Mouse (Mus musculus): ENCODE measurements around the gene Shisa8. TPM values are rescaled to one million over a fixed set of nuclear protein-coding genes. Genes with fewer than 3 reads are reported as not detected.

Gene Shisa8
- polyA plus RNA-seq, 1 experiment from 2014 or later, result 0.13 TPM

DNA sequence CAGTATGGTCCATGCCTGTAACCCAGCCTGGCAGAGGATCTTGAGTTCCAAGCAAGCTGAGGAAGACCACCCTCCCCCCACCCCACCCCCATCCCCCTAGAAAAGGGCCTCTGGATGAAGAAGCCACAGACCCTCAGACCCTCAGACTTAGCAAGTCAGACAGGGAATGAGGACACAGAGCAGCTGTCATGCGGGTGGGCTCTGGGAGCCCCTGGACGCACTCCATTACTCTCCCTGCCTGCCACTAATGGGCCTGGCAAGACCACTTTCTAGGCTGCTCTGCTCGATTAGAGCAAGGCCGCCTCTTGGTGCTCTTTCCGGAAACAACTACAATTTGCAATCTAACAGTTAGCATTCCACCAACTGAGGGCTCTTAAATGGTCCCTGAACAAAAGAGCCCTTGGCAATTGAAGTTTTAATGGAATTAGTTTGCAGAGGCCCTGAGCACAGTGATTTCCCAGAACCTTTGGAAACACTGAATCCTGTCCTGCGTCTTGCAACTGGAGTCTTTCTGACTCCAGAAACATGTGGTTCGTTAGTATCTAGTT is 34.8 kb downstream of the Shisa8 start:
- no peak overlapping the region for H3K27ac ChIP-seq
- H3K4me3 ChIP-seq, result no peak overlapping the region
- no peak for DNase-seq (ENCODE audit: low spot score)
- H3K27me3 ChIP-seq (ENCODE audit: insufficient read depth, poor library complexity, severe bottlenecking), result no peaks in the 10 kb centered on the region
- peaks cover 6% of the 10 kb centered on the region; the same call in 1 of the 2 replicates for H3K4me1 ChIP-seq
- peaks cover 5% of the 10 kb centered on the region; the same call in 1 of the 2 replicates for H3K9me3 ChIP-seq
- H3K36me3 ChIP-seq, result peaks cover 98% of the 10 kb centered on the region
- 91% methylated on average over 7 of the region's 7 CpGs for WGBS

DNA sequence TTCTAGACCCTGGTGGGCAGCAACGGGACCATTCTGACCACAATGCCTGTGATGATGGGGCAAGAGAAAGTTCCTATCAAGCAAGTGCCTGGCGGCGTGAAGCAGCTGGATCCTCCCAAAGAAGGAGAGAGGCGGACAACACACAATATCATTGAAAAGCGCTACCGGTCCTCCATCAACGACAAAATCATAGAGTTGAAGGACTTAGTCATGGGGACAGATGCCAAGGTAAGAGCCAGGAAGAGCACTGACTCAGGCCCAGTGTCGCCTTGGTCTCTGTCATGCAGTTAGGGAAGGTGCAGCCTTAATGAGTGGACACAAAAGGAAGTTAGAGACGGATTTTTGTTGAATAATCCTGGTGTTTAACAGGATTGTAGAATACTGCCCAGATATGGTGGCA is 37.5 kb downstream of the Shisa8 start:
- Histone ChIP-seq H3K4me3 (no peak overlapping the region), H3K27me3 (ENCODE audit: insufficient read depth, poor library complexity, severe bottlenecking) (no peaks in the 10 kb centered on the region), H3K4me1 (peaks cover 12% of the 10 kb centered on the region), H3K36me3 (peaks cover 97% of the 10 kb centered on the region), H3K27ac (no peak overlapping the region), H3K9me3 (no peaks in the 10 kb centered on the region)
- 96% methylated on average over 9 of the region's 9 CpGs for WGBS
- DNase-seq (ENCODE audit: low spot score), result no peak

DNA sequence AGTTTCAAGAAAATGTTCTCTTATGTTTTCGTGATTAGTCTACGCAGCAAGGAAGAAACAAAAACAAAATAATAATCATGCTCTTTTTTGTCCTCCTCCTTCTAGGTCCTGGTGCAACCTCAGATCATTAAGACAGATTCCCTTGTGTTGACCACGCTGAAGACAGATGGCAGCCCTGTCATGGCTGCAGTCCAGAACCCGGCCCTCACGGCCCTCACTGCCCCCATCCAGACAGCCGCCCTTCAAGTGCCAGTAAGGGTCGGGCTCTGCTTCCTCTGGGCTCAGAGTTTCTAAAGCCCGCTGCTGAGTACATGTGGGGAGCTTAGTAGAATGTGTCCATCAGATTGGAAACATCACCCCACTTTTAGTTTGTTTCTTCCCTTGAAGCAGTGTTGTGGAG is 40.0 kb downstream of the Shisa8 start:
- WGBS, result 87% methylated on average over 8 of the region's 8 CpGs
- Histone ChIP-seq H3K27me3 (ENCODE audit: insufficient read depth, poor library complexity, severe bottlenecking) (no peaks in the 10 kb centered on the region), H3K9me3 (no peaks in the 10 kb centered on the region), H3K4me3 (no peak overlapping the region), H3K4me1 (peaks cover 28% of the 10 kb centered on the region), H3K27ac (no peak overlapping the region), H3K36me3 (peaks cover 77% of the 10 kb centered on the region)
- DNase-seq (ENCODE audit: low spot score), result no peak

DNA sequence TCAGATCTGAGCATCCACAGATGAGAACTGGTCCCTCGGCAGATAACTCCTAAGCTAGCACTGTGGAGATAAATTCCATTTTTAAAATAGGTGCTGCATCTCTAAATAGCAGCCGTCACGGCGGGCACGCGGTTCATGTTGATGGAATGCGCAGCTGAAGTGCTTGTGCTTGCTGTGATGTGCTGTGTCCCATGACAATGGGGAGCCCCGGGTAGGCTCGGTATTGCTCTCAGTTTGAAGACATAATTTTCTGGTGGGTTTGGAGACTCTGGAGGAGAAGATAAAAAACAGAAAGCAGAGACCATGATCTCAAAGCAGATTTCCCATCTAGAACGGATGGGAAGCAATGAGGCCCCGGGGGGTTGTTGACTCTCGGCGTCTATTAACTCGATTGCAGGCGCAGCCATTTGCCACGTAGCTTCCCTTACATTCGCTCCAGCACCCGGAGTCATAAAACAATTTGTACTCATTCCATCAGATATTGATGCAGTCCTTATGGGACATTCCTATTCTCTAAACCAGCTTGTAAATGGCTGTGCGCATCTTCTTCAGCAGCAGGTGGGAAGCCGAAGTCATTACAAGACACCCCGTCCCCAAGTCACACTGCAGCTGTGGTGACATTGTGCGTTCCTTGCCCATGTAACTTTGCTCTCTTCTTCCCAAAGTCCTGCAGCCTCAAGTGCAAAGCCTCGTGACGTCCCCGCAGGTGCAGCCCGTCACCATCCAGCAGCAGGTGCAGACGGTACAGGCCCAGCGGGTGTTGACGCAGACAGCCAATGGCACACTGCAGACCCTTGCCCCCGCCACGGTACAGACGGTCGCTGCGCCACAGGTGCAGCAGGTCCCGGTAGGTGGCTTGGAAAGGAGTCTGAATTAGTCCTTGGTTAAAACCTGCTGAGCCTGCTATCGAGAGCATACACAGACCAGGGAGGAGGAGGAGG is 41.9 kb downstream of the Shisa8 start:
- Histone ChIP-seq H3K27me3 (ENCODE audit: insufficient read depth, poor library complexity, severe bottlenecking) (no peaks in the 10 kb centered on the region), H3K9me3 (no peaks in the 10 kb centered on the region), H3K4me1 (peaks cover 47% of the 10 kb centered on the region), H3K4me3 (no peak overlapping the region), H3K27ac (peak overlapping the region; percentile 43), H3K36me3 (peaks cover 58% of the 10 kb centered on the region)
- 79% methylated on average over 36 of the region's 36 CpGs for WGBS
- no peak for DNase-seq (ENCODE audit: low spot score)

DNA sequence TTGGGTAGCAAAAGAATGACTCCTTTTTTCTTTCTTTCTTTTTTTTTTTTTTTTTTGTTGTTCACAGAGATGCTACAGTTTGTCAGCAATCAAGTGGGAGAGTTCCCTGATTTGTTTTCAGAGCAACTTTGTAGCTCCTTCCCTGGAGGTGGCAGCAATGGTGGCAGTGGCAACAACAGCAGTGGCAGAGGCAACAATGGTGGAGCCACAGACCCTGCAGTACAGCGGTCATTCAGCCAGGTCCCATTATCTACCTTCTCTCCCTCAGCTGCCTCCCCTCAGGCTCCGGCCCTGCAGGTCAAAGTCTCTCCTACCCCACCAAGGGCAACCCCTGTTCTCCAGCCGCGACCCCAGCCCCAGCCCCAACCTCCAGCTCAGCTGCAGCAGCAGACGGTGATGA is 42.9 kb downstream of the Shisa8 start:
- Histone ChIP-seq H3K4me3 (no peak overlapping the region), H3K27me3 (ENCODE audit: insufficient read depth, poor library complexity, severe bottlenecking) (no peaks in the 10 kb centered on the region), H3K36me3 (peaks cover 47% of the 10 kb centered on the region), H3K9me3 (no peaks in the 10 kb centered on the region), H3K4me1 (peaks cover 55% of the 10 kb centered on the region), H3K27ac (peak overlapping the region; percentile 43)
- DNase-seq (ENCODE audit: low spot score), result no peak
- 80% methylated on average over 5 of the region's 5 CpGs for WGBS

DNA sequence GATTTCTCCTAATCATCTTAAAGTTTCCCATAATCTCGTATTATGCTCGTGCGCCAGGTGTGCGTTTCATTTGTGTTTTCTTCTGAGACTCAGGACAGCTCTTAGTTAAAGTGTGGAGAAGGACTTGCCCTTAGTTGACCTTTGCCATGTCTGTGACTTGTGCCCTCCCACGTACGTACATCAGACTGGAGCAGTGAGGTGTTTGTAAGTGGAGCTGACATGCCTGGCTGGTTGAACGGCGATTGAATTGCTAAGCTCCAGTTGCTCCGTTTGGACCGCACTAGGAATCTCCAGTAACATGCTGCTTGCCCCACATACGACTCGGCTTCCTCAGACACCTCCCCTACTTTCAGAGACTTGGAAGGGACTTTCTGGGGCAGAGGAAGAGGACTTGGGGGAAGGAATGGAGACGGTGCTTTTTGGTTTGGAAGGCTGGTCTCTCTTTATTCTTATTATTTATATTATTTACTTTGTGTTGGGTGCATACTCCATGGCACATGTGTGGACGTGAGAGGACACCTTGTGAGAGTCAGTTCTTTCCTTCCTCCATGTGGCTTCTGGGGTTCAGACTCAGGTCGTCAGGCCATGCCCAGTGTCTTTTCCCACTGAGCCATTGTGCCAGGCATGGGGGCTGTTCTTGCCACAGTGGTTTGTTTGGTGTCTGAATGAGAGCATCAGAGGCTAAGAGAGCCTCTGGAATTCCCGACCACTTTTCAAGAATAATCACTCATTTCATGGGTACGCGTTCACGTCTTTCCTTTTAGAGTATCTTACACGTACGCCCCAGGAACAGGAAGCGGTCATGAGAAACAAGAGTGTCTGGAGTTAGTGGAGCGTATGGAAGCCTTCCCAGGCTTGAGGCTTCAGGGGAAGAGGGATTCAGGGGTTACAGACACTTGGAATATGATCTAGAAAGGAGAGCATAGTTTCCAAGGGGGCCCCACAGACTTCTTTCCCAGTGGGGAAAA is 45.1 kb downstream of the Shisa8 start:
- no peak for DNase-seq (ENCODE audit: low spot score)
- Histone ChIP-seq H3K4me3 (no peak overlapping the region), H3K9me3 (no peaks in the 10 kb centered on the region), H3K27ac (peak overlapping the region; percentile 62; the same call in 1 of the 2 replicates), H3K27me3 (ENCODE audit: insufficient read depth, poor library complexity, severe bottlenecking) (no peaks in the 10 kb centered on the region), H3K4me1 (peaks cover 71% of the 10 kb centered on the region), H3K36me3 (peaks cover 27% of the 10 kb centered on the region)
- WGBS, result 61% methylated on average over 23 of the region's 23 CpGs

DNA sequence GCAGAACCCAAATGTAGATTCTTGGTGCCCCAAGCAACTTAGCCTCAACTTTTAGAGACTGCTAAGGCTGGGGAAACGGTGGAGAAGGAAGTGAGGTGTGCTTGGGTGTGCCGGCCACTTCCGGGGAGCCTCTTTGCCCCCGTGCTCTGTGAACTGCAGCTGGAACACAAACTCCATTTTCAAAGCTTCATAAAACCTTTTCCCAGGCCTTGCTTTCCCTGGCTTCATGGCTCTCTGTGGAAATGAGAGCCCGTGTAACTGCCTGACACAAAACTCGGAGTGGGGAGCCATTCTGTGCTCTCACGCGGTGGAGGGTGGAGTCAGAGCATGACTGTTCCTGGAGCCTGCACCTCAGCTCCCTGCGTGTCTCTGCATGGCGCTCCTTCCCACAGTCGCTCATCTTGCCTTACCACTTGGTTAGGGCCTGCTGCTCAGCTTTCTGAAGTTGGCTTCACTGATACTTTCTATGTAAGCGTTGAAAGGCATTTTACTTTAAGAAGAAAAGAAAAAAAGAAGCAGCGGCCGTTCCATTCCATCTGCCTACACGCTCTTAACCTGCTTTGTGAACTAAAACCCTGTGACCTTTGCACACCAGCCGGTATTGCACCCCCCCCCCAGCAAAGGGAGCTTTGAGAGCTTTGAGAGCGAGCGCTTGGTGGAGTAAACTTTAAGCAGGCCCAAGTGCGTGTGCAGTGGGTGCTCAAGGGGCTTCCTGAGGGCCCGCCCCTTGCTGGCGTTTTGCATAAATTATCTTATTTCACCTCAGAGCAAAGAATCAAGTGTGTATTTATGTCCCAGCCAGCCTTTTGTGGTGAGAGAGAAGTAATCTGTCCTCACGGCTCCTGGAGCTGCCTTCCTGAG is 46.1 kb downstream of the Shisa8 start:
- Histone ChIP-seq H3K27ac (peak overlapping the region; percentile 62; the same call in 1 of the 2 replicates), H3K9me3 (no peaks in the 10 kb centered on the region), H3K4me3 (no peak overlapping the region), H3K36me3 (peaks cover 18% of the 10 kb centered on the region), H3K4me1 (peaks cover 73% of the 10 kb centered on the region), H3K27me3 (ENCODE audit: insufficient read depth, poor library complexity, severe bottlenecking) (no peaks in the 10 kb centered on the region)
- 70% methylated on average over 22 of the region's 22 CpGs for WGBS
- no peak for DNase-seq (ENCODE audit: low spot score)

DNA sequence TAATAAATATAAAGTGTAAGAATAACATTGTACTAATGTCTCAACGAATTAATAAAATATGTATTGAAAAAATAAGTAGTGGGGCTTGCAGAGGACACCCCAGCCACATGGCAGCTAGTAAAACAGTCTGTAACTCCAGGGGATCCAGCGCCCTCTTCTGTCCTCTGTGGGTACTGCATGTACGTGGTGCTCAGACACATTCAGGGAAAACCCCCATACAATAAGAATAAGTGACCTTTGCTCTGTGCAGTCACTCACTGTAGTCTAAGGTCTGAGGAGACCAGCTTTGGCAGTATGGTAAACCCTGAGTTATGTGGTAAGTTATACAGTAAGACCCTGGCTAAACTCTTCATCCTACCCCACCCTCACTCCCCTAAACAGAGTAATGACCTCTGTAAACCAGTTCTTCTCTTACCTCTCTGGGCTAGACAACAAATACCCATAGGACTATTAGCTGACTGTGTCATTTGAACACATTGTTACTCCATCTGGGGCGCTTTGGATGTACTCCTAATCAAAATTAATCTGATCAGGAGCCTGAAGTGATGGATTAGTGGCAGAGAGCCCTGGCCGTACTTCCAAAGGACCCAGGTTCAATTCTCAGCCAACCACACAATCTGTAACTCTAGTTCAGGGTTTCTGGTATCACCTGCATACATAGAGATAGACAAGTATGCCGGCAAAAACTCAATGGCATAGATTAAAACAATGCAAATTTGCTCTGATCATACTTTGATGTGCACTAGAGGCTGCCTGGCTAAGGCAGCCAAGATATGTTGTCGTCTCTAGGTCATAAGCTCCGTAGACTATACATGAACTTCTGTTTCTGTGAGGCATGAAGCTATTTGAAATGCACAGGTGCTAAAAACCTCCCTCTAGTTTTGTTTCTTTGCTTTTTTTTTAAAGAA is 47.0 kb downstream of the Shisa8 start:
- H3K36me3 ChIP-seq, result peaks cover 9% of the 10 kb centered on the region
- no peaks in the 10 kb centered on the region for H3K9me3 ChIP-seq
- no peak overlapping the region for H3K4me3 ChIP-seq
- WGBS, result 58% methylated on average over 8 of the region's 8 CpGs
- peaks cover 75% of the 10 kb centered on the region for H3K4me1 ChIP-seq
- H3K27ac ChIP-seq, result peak overlapping the region; percentile 62; the same call in 1 of the 2 replicates
- no peaks in the 10 kb centered on the region for H3K27me3 ChIP-seq (ENCODE audit: insufficient read depth, poor library complexity, severe bottlenecking)
- DNase-seq (ENCODE audit: low spot score), result peak; percentile 91

DNA sequence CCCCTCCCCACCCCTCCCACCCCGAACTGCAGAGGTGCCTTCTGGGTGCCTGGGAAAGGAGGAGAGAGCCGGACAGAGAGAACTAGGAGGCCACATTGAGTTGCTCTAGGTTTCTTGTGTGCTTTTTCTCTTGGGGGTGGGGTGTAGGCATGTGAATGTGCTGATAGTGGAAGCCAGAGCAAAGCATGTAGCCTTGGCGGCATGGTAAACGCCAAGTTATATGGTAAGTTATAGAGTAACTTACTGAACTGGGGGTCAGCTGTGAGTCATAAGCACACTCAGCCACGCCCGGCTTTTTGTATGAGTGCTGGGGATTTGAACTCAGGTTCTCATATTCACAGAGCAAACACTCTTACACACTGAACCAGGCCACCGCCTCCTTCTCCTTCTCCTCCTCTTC is 48.1 kb downstream of the Shisa8 start:
- H3K4me1 ChIP-seq, result peaks cover 75% of the 10 kb centered on the region
- no peaks in the 10 kb centered on the region for H3K9me3 ChIP-seq
- H3K36me3 ChIP-seq, result no peaks in the 10 kb centered on the region
- WGBS, result 71% methylated on average over 7 of the region's 7 CpGs
- DNase-seq (ENCODE audit: low spot score), result no peak
- no peak overlapping the region for H3K4me3 ChIP-seq
- H3K27me3 ChIP-seq (ENCODE audit: insufficient read depth, poor library complexity, severe bottlenecking), result no peaks in the 10 kb centered on the region
- H3K27ac ChIP-seq, result peak overlapping the region; percentile 76

DNA sequence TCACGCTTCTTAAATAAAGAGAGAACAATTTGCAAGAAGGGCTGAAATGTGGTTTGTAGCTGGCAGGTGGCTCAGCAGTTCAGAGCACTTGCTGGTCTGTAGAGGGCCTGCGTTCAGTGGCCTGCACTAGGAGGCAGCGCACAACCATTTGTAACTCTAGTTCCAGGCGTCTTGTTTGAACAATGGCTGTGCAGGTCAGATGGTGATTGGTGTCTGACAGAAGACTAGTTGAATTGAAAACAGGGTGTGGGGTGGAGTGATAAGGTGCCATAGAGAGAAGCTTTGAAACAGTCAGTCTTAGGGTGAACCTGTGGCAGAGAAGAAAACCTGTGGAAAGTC is 48.6 kb downstream of the Shisa8 start:
- Histone ChIP-seq H3K4me3 (no peak overlapping the region), H3K4me1 (peaks cover 79% of the 10 kb centered on the region), H3K36me3 (no peaks in the 10 kb centered on the region), H3K27ac (peak overlapping the region; percentile 76), H3K9me3 (no peaks in the 10 kb centered on the region), H3K27me3 (ENCODE audit: insufficient read depth, poor library complexity, severe bottlenecking) (no peaks in the 10 kb centered on the region)
- no peak for DNase-seq (ENCODE audit: low spot score)
- WGBS, result 60% methylated on average over 4 of the region's 4 CpGs

DNA sequence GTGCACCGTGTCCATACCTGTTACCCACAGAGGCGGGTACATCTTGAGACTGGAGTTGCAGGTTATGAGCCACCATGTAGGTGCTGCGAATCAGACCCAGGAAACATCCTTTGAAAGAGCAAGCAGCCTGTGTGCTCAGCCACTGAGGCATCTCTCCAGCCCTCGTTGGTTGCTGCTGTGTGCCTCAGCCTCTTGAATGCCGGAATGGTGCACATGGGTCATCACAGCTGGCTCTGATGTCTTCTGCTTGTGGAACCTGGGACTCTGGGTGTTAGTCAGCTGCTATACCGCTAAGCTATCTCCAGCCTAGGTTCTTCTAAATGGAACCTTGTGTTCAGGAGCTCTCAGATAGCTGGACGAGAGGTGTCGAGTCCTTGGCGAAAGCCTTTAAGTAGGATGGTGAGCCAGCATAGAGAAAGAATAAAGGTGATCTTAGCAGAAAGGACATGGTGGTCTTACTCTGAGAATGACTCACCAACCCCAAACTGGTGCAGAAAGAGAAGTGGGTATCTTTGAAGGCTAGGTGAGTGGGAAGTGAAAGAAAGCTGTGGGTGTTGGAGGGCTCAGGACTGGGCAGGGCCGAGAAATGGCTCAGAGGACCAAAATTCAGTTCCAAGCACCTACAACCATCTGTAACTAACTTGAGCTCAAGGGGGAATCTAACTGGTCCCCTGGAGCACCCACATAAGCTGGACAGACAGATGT is 49.1 kb downstream of the Shisa8 start:
- DNase-seq (ENCODE audit: low spot score), result no peak
- no peaks in the 10 kb centered on the region for H3K27me3 ChIP-seq (ENCODE audit: insufficient read depth, poor library complexity, severe bottlenecking)
- H3K27ac ChIP-seq, result peak overlapping the region; percentile 52
- no peaks in the 10 kb centered on the region for H3K36me3 ChIP-seq
- H3K4me1 ChIP-seq, result peaks cover 82% of the 10 kb centered on the region
- no peaks in the 10 kb centered on the region for H3K9me3 ChIP-seq
- WGBS, result 72% methylated on average over 10 of the region's 10 CpGs
- no peak overlapping the region for H3K4me3 ChIP-seq
